Mouse (Mus musculus) neutrophil, adult 65 days (primary cell): ENCODE results near the gene Abcg2. TPM values are rescaled to one million over a fixed set of nuclear protein-coding genes. Genes with fewer than 3 reads are reported as not detected.

ENCODE experiments used
- total RNA-seq: library from RNA; stranded (reverse); gene quantifications from 2 replicates; pipeline ENCODE4 v1.2.4, GENCODE M21; 2023

Abcg2 gene
- 5.2 and 5.7 TPM in 2 replicates for total RNA-seq

DNA sequence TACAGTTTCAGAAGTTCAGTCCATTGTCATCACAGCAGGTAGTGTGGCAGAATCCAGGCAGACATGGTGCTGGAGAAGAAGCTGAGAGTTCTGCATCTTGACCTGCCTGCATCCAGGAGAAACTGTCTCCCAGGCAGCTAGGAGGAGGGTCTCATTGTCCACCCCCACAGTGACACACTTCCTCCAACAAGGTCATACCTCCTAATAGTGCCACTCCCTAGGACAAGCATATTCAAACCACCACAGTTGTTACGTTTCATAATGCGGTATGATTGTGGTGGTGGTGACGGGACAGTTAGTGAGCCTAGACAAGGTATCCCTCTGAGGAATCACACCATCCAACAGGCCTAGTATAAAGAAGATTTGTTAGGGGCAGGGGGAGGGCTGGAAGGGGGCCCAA, at the start of gene Abcg2:
Gene Abcg2 (plus strand): TSS at position 301 of the 400 bp plus-strand sequence.

Other genes with a start within 250 kb of the Abcg2 start
- gene Vmn1r30, start 141.1 kb upstream of the Abcg2 start, total RNA-seq, result not detected in 2 replicates
- gene Vmn1r31, start 109.2 kb upstream of the Abcg2 start, total RNA-seq, result not detected in 2 replicates
- 24.8 and 30.0 TPM in 2 replicates for gene Herc3, start 246.9 kb downstream of the Abcg2 start, total RNA-seq